Mouse (Mus musculus): ENCODE measurements at regions not wholly inside any gene's neighbourhood (a gene's known extent, or its start where the extent isn't known, plus 50 kb on each side); places are given as distances from the start of the nearest gene placed in this dataset.

- DNase-seq, result peak; percentile 78
Measured at GRCm38 (mm10) chr15:7459992-7460820, 62.0 kb upstream of the Egflam start.

- DNase-seq, result no peak
Measured at GRCm38 (mm10) chr15:7462549-7462948, 64.4 kb upstream of the Egflam start.

- no peak for DNase-seq
Measured at GRCm38 (mm10) chr15:7463444-7464350, 65.5 kb upstream of the Egflam start.

- peak; percentile 54 for DNase-seq
Measured at GRCm38 (mm10) chr15:7480211-7480610, 82.0 kb upstream of the Egflam start.

GRCm38 (mm10) chr15:7480792-7481210, 82.6 kb upstream of the Egflam start:
- no peak for DNase-seq

- DNase-seq, result no peak
Measured at GRCm38 (mm10) chr15:7483686-7484085, 85.5 kb upstream of the Egflam start.

- DNase-seq, result no peak
Measured at GRCm38 (mm10) chr15:7491091-7491490, 92.9 kb upstream of the Egflam start.

GRCm38 (mm10) chr15:7493126-7493669, 95.0 kb upstream of the Egflam start:
- DNase-seq, result no peak

GRCm38 (mm10) chr15:7497852-7498251, 99.7 kb upstream of the Egflam start:
- DNase-seq, result no peak

GRCm38 (mm10) chr15:7508535-7508934, 110.3 kb upstream of the Egflam start:
- no peak for DNase-seq

GRCm38 (mm10) chr15:7514743-7515273, 116.6 kb upstream of the Egflam start:
- DNase-seq, result no peak

GRCm38 (mm10) chr15:7521611-7522010, 123.4 kb upstream of the Egflam start:
- DNase-seq, result no peak

- DNase-seq, result no peak
Measured at GRCm38 (mm10) chr15:7522902-7523786, 124.9 kb upstream of the Egflam start.

GRCm38 (mm10) chr15:7530959-7531588, 132.9 kb upstream of the Egflam start:
- no peak for DNase-seq

GRCm38 (mm10) chr15:7537858-7538257, 139.7 kb upstream of the Egflam start:
- DNase-seq, result no peak

GRCm38 (mm10) chr15:7553190-7553895, 155.1 kb upstream of the Egflam start:
- no peak for DNase-seq

- DNase-seq, result no peak
Measured at GRCm38 (mm10) chr15:7554433-7554832, 156.2 kb upstream of the Egflam start.

- DNase-seq, result no peak
Measured at GRCm38 (mm10) chr15:7563279-7563678, 165.1 kb upstream of the Egflam start.

GRCm38 (mm10) chr15:7563726-7564125, 165.5 kb upstream of the Egflam start:
- DNase-seq, result peak; percentile 71

GRCm38 (mm10) chr15:7572221-7572620, 174.0 kb upstream of the Egflam start:
- no peak for DNase-seq

- DNase-seq, result no peak
Measured at GRCm38 (mm10) chr15:7574264-7574663, 176.1 kb upstream of the Egflam start.

All from right cerebral cortex, postnatal 4 days (tissue).